Mouse (Mus musculus): Measurements from ENCODE around the gene Myo9b.

DNA sequence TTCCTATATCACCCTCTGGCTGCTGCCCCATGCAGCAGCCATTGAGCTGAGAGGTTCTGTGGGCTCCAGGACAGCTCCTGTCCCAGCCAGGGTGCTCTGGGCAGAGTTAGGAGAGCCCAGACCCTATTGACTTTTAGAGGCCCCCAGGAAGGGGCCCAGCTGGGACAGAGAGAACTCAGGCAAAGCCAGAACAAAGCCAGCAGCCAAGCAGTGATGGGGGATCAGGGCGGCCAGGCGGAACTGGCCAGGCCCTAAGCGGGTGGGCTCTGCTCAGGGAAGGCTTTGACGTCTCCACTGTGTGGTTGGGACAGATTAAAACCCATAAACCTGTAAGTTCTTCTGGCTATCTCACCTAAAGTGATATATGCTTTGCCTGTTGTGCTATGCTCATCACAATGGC, 106.5 kb downstream of the Myo9b start:
- TF ChIP-seq POLR2A (IDR thresholded peaks at IDR 0.05; ENCODE audit: borderline replicate concordance, extremely low read depth, insufficient read depth, insufficient read length, poor library complexity, severe bottlenecking) (no peak), CTCF (IDR thresholded peaks at IDR 0.05; ENCODE audit: borderline replicate concordance, extremely low read depth, insufficient read depth, insufficient read length) (no peak)
